Mouse (Mus musculus) CD8-positive naive resting alpha-beta T cell, adult 2 months (primary cell): ENCODE results near the gene Bpifa2.
"Not testable (repeated sequence)": the region's sequence is repeated elsewhere in the genome, so short reads cannot be mapped to it uniquely, and the experiment has no call there.

Experiments used
- DNase-seq, 2 experiments: peaks; one replicate each; pipeline ENCODE4 v3.0.0; 2022; ENCODE audit warnings: low read depth in 2 of 2, low spot score in 2 of 2

Bpifa2 gene

DNA sequence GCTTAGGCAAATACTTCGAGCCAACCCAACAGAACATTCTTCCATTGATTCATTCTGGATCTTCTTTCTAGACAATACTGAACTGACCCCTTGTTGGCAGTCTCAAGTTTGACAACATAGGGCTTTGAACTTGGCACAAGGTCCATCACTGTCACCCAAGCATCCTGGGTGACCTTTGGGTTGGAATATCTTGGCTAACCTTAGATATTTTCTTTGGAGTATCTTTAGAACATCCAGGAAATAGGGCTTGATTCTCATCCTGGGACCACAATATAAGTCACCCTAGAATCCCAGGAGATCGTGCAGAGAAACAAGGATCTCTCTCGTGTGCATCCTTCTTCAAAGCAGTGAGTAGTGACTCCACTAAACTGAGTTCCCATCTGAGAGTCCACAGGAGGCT lies at the start of gene Bpifa2:
Gene Bpifa2, plus strand, starts transcription at position 301 of the 400 bp plus-strand sequence.
- DNase-seq = no peak

DNA sequence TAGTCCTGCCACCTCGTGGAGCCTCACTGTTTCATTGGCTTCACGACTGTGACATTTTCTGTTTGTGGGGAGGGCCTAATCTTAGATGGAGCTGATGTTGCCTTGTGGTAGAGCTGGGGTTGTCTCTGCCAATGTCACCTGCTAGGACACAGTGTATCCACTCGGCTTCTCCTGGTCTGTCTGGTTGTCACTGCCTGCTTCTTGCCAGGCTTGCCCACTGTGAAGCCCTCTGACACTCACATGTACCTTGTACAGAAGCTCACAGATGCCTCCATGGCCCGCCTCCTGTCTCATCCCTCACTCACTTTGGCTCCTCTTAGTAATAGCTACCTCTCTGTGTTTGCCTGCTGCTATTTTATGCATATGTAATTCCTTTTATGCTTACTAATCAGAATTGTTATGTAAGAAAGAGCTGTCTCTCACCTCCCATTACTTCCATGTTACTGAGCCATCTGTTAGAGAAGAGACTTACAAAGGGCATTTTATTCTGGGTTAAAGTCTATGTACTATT lies 45.2 kb upstream of the Bpifa2 start:
- DNase-seq = no peak

DNA sequence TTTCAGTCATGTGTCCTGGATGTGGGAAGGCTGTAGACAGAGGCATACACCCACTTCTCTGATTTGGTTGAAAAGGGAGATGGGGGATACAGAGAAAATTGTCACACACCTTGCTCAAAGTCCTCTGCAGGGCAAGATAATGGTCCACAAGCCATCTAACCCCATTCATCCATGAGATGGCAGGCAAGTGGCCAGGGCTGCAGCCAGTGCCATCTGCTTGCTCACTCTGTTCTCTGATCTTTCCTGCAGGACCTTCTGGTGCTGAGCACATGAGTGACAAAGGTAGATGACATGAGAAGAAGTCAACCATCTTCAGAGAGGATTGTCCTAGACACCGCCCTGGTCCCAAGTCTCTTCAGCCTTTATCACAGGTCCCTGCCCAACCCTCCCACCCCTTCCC lies 44.7 kb upstream of the Bpifa2 start:
- DNase-seq = no peak

DNA sequence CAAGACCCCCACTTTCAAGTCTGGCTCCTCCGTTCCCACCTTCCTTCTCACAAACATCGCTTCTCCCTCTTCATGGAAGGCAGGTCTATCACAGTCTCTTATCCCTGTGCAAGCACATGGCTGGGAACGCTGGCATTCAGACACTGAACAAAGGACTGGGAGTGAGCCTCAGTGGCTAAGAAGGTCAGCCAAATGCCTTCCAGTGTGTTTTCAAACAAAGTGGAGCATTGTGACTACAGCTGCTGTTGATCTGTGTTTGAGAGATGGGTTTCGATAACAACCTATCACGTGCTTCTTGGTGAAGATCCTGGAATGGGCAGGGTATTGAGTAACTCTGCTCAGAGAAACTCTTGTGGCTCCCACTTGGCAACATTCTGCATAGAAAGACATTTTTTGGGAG lies 37.8 kb upstream of the Bpifa2 start:
- DNase-seq = no peak

DNA sequence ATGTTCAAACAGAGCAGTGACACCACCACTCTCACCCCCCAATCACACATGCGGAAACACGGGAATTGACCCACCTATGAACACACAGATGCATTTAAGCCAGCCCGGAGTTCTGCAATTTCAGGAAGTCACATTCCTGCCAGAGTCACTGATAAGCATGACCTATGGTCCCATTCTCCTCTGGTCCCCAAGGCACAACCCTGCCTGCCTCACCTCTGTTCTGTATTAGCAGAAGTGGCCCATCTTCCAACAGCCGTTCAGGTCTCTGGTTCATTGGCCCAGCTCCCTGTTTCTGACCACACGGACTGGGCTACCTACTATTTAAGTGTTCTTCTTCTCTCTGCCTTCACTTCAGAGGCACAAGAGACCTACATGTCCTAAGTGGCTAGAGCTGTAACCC lies 33.5 kb upstream of the Bpifa2 start, which contains the start of gene Bpifa6:
Gene Bpifa6, plus strand, starts transcription at position 364 of the 400 bp plus-strand sequence.
- no peak for DNase-seq

DNA sequence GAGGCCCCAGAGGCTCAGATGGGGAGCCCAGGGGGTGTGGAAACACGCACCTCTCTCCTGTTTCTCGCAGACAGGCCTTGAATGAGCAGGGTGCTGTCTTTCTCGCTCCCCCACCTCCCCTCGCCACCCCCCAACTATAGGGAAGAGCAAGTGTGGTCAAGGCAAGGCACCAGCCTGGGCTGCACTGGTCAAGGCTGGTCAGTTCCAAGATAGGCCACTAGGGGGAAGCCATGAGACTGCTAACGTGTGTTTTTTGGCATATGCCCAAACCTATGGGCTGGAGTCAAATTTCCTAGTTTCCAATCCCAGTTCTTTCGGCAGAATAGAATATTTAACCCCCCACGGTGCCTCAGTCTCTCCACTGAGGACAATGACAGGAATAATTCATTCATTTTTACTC lies 12.3 kb upstream of the Bpifa2 start:
- peak; percentile 18 to 28 for DNase-seq

DNA sequence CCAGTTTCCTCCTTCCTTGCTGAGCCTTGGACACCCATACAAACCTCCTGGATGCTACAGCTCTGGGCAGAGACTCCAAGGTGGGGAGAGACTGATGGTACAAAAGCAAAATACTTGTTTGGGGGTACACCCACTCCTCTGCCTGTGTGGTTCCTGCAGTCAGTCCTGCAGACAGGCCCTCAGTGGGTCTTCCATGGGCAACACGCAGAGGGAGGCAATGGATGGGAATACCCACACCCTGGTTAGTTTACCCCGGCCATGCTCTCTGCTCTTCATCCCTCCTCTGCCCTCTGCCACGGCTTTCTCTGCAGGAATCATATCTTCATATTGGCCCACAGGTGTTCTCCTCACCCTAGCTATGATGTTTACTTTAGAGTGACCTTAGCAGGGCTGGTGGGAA lies 7.6 kb upstream of the Bpifa2 start:
- DNase-seq = no peak

DNA sequence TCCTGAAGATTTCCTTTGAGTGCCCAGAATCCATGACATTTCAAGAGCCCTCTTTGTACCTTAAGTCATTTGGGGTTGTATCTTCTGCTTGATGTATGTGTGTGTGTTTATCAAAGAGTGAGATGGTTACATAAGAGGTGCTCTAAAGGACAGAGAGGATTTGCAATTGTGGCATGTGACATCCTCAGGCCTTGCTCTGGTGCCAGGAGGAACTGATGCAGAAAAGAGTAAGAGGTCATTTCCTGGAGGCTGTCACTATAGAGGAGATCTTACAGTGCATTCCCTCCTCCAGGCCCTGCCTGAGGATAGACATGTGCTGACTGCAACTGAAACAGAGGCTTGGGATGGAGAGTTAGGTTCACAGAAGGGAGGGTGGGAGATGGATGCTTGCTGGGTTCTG lies 7.0 kb upstream of the Bpifa2 start:
- DNase-seq = no peak

DNA sequence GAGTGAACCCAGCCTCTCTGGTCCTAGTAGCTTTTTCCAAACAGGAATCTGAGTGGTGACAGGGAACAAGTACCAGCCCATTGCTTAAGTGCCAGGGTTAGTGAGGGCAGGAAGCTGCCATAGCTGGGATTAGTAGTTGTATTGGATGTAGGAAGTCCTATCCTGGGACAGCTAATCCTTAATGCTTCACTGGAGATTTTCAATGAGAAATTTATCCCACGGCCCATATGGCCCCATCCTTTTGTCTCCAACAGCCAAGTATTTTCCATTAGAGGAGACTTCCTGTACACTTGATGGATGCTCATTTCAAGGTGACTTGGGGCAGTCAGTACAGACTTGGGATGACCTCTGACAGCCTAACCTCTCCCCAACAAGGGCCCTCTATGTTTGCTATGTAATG lies 3.6 kb upstream of the Bpifa2 start:
- DNase-seq = no peak

DNA sequence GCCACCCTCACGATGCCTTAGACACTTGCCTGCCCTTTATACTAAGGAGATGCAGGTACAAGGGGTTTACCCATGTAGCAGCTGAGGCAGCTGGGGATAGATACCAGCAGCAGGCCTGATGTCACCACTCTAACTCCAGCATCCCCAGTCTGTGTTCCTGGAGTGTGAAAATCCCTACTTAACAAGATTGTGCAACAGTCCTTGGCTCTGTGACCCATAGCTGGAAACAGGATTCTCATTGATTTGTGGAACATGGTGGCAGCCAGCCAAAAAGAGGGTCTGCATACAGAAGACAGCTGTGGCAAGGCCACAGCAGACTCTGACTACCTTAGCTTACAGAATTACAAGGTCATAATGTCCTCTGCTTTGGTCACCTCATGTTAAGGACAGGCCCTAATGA lies 3.0 kb upstream of the Bpifa2 start:
- no peak for DNase-seq

DNA sequence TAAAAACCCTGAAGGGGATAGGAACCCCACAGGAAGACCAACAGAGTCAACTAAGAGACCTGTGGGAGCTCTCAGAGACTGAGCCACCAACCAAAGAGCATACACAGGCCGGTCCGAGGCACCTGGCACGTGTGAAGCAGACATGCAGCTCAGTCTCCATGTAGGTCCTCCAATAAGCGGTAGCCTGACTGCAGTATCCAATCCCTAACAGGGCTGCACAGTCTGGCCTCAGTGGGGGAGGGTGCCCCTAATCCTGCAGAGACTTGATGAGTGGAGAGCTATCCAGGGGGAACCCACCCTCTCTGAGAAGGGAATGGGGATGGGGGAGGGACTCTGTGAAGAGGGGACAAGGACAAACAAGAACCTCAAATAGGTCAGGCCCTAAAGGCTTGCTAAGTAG lies 2.3 kb upstream of the Bpifa2 start:
- DNase-seq = no peak

DNA sequence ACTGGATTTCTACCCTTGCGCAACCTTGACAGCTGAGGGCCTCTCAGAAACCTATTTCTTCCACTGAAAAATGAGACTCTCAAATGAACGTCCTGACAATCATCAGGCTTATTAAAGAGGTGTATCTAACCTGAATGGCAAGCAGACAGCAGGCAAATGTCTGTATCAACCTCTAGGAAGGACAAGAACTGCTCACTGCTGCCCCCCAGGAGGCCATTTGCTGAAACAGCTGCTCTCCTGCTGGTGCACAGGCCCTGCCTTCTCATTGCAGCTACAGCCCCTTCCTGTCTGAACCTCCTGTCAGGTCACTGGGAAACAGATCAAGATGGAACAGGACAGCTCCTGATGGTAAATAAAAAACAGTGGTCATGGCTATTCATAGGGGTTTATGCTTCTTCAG lies 1.7 kb upstream of the Bpifa2 start:
- no peak for DNase-seq

DNA sequence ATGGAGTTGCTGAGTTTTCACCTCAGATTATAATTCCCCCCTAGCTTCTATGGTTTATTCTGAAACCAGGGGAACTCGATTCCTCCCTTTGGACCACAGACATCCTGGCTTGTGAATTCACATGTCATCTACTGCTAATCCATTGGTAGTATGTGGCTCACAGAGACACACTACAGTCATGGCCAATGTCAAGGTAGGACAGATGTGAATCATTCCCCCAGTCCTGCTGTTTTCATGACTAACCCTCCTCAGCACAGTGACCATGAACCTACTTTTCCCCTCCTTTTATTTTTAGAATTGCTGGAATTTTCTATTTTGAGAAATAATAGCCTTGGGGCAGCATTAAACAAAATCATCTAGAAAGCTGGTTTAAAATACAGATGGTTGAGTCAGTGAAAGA lies 684 bp upstream of the Bpifa2 start:
- DNase-seq = no peak

DNA sequence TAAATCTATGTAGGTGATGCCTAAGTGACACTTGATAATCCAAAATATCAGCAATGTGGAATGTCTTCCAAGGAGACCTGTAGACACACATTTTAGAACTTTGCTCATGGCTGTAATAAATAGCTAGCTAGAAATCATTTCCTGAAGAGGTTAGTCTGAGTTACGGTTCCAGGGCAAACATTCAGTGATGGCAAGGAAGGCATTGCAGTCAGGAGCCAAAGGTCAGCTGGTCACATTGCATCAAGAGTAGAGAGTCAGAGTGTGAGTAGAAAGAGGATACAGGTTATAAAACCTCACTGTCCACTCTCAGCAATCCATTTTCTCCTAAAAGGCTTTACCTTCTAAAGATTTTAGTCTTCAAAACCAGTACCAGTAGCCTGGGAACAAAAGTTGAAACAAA lies 9.9 kb downstream of the Bpifa2 start:
- no peak for DNase-seq

DNA sequence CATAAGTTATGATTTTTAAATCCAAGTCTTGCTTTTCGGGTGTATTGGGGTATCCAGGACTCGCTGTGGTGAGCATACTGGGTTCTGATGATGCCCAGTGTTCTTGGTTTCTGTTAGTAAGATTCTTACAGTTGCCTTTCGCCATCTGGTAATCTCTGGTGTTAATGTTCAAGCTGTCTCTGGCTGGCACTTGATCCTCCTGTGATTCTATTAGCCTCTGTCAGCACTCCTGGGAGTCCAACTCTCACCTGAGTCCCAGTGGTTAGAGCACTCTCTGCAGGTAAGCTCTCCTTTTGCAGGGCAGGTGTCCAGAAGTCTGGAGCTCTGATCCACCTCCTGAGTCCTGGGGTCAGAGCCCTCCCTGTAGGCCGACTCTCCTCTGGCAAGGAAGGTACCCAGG lies 16.6 kb downstream of the Bpifa2 start:
- not testable (repeated sequence) for DNase-seq

DNA sequence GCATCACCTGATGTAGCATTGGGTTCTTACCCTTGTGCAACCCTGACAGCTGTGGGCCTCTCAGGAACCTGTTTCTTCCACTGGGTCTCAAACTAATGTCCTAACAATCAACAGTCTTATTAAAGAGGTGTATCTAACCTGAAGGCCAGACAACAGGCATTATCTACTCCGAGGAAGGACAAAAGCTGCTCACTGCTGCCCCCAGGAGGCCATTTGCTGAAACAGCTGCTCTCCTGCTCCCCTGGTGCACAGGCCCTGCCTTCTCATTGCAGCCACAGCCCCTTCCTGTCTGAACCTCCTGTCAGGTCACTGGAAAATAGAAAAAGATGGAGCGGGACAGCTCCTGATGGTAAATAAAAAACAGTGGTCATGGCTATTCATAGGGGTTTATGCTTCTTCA lies 30.9 kb downstream of the Bpifa2 start:
- DNase-seq = no peak

DNA sequence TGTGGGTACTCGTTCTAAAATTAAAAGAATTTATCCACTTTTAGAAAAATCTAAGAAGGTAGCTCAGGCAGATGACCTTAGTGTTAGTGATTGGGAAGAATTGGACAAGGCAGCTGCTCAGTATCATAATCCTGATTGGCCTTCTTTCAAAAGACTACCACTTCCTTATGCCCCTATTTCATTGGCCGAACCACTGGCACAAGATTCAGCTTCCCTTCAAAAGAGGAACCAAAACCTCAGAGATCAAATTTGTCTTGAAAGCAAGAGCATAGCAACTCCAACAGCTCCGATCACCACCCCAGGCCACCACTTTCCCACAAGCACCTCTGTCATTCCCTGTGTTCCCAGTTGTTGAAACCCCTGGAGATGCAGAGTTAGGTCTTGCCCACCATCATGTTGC lies 36.7 kb downstream of the Bpifa2 start:
- no peak for DNase-seq

DNA sequence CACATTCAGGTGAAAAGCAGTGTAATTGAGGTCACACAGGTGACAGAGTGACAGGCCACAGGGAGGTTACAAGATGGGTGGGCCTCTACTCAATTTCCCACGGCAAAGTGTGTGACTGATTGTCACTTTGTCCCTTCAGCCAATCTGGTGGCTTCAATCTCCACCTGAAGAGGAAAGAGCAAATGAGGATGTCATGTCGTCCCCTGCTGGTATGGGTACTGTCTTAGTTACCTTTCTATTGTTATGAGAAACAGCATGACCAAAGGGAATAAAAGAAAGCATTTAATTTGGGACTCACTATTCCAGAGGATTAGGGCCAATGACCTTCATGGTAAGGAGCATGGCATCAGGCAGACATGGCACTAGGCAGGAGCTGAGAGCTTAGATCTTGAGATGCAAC lies 50.6 kb downstream of the Bpifa2 start:
- no peak for DNase-seq
